Mouse (Mus musculus) limb, embryonic 14.5 days (tissue): Measurements from ENCODE around the gene Wdr82. TPM values are rescaled to one million over a fixed set of nuclear protein-coding genes. Genes with fewer than 3 reads are reported as not detected.

Source experiments
- ATAC-seq: fragments of 200-750 bp; cut with Nextera tagmentation; 2 replicates; pipeline ENCODE4 v1.8.0; 2017; ENCODE audit warnings: low read depth, moderate number of reproducible peaks, moderate TSS enrichment; ENCODE audit not compliant: low FRiP score
- DNase-seq: peaks from one replicate; pipeline ENCODE4 v3.0.0-alpha.2; 2015; ENCODE audit warnings: low spot score
- H3K27ac ChIP-seq: fragments of 300-500 bp; sonication (generic); replicated peaks from 2 replicates; pipeline ENCODE4 v1.5.1; 2014; ENCODE audit warnings: low read depth, mild to moderate bottlenecking, low read length, moderate library complexity, mixed read lengths
- H3K27me3 ChIP-seq: fragments of 300-500 bp; sonication (generic); 2 replicates; pipeline ENCODE4 v1.6.1; 2014; ENCODE audit warnings: low read length, mixed read lengths; ENCODE audit not compliant: control insufficient read depth, insufficient read depth
- H3K36me3 ChIP-seq: fragments of 300-500 bp; sonication (generic); 2 replicates; pipeline ENCODE4 v1.6.1; 2014; ENCODE audit warnings: mild to moderate bottlenecking, low read length, moderate library complexity, mixed read lengths; ENCODE audit not compliant: control insufficient read depth, insufficient read depth
- H3K4me1 ChIP-seq: fragments of 300-500 bp; sonication (generic); 2 replicates; pipeline ENCODE4 v1.6.1; 2014; ENCODE audit warnings: antibody characterized with exemption, low read length, mixed read lengths; ENCODE audit not compliant: control insufficient read depth, insufficient read depth
- H3K4me2 ChIP-seq: fragments of 300-500 bp; sonication (generic); replicated peaks from 2 replicates; pipeline ENCODE4 v1.6.1; 2014; ENCODE audit warnings: low read depth, mild to moderate bottlenecking, low read length, moderate library complexity; ENCODE audit not compliant: severe bottlenecking
- H3K4me3 ChIP-seq: fragments of 300-500 bp; sonication (generic); replicated peaks from 2 replicates; pipeline ENCODE4 v1.5.1; 2014; ENCODE audit warnings: low read length
- H3K9ac ChIP-seq: fragments of 300-500 bp; sonication (generic); 2 replicates; pipeline ENCODE4 v1.6.1; 2014; ENCODE audit warnings: mild to moderate bottlenecking, low read depth, low read length, moderate library complexity; ENCODE audit not compliant: severe bottlenecking
- H3K9me3 ChIP-seq: fragments of 300-500 bp; sonication (generic); 2 replicates; pipeline ENCODE4 v1.6.1; 2016; ENCODE audit warnings: low read length; ENCODE audit not compliant: control insufficient read depth
- POLR2A ChIP-seq: fragments of 200-500 bp; IDR thresholded peaks from 2 replicates; pipeline ENCODE4 v1.8.0; 2012; ENCODE audit warnings: inconsistent platforms, mild to moderate bottlenecking, moderate library complexity, borderline replicate concordance; ENCODE audit not compliant: insufficient read depth, insufficient read length; ENCODE audit errors: extremely low read depth
- WGBS: fragments of 180-500 bp; shearing (Covaris S2); extraction: QIAGEN DNeasy Blood & Tissue Kit; methylation state at CpG from one replicate; pipeline ENCODE4 v1.1.7; 2014; 5-methylcytosine and 5-hydroxymethylcytosine counted together
- polyA plus RNA-seq, 2 experiments: library from polyadenylated mRNA; depleted of rRNA in 1 of 2; stranded (reverse) in 1 of 2; unstranded in 1 of 2; fragments of >200 nt; fragmentation: Nextera tagmentation in 1 of 2; extraction: Ambion mirVana in 1 of 2; gene quantifications; 2 replicates each; pipeline versions ENCODE4 v1.2.1 to v1.2.3; 2012 to 2014

The Wdr82 gene
- polyA plus RNA-seq, 2 experiments, result 30.2 to 104 TPM

- peaks cover 32% of the 10 kb centered on the region for H3K36me3 ChIP-seq
- ATAC-seq, result no peak
- 86% methylated on average over 7 of the region's 7 CpGs for WGBS
- no peak overlapping the region for H3K9ac ChIP-seq
- no peaks in the 10 kb centered on the region for H3K4me1 ChIP-seq
- H3K4me3 ChIP-seq, result no peak overlapping the region
- TF ChIP-seq POLR2A, result no peak
- no peaks in the 10 kb centered on the region for H3K9me3 ChIP-seq
- H3K27me3 ChIP-seq, result no peaks in the 10 kb centered on the region
- no peak overlapping the region for H3K27ac ChIP-seq
- H3K4me2 ChIP-seq, result no peak overlapping the region
- no peak for DNase-seq
These were observed 46.2 kb downstream of the Wdr82 start for GRCm38 (mm10) chr9:106216971-106217370.

DNA sequence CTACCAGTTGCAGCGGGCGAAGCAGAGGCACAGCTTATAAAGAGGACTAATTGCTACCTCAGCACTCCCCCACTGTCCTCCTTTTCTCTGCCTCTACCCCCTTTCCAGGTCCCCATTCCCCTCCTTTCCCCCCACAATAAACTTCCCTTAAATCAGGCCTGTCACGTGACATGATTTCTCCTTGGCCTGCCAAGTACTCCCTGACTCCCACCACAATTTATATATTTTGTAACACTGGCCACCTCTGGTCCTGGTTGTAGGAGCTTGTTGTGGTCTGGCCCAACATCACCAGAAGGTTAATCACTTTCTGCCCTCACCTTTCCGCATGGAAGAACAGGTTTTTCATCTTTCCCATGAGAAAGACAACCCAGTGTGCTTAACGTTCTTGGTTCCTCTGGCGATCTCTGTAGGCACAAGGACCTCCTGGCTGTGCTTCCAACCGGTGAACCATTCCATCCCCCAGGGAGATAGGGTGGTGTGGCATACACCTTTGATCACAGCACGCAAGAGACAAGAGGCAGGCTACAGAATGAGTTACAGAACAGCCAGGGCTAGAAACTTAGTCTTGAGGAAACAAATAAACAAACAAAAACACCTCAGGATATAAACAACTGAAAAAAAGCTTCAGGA lies 50.3 kb downstream of the Wdr82 start:
- DNase-seq, result no peak
- WGBS, result 57% methylated on average over 8 of the region's 8 CpGs
- Histone ChIP-seq H3K27me3 (no peaks in the 10 kb centered on the region), H3K4me2 (no peak overlapping the region), H3K4me3 (no peak overlapping the region), H3K9me3 (no peaks in the 10 kb centered on the region), H3K4me1 (0 out of 2 replicates have a peak, but pooled peaks cover 3% of the 10 kb centered on the region), H3K36me3 (no peaks in the 10 kb centered on the region), H3K27ac (no peak overlapping the region), H3K9ac (no peak overlapping the region)
- ATAC-seq, result no peak
- TF ChIP-seq POLR2A, result no peak

DNA sequence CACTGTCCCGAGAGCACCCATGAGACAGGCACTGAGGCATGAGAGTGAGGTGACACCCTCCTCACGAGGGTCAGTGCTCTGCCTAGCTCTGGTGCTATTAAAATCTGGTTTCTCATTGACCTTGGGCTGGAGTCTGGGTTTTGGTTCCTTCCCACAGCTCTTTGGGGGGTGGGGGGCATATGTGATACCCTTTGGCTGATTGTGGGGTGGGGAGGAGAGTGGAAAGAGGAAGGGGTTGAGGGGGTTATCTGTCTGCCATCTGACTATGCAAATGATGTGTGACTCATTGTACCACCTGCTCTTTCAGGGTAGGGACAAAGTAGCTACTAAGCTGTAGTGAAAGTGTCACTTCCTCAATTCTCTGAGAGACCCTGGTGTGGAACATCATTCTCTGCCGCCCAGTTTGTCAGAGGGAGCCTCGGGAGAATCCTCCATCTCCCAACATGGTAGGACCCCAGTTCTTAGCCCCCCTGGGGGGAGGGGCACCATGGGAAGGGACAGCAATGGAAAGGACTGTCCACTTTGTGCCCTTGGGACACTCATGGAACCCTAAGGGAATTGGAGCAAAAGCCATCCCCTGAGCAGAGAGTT lies 51.6 kb downstream of the Wdr82 start, which contains the start of gene Tlr9:
Gene Tlr9, plus strand, starts transcription at position 338 of the 591 bp plus-strand sequence.
- H3K27ac ChIP-seq, result no peak within 1 kb of the TSS
- H3K4me3 ChIP-seq, result no peak within 1 kb of the TSS
- no peak within 1 kb of the TSS for H3K9ac ChIP-seq
- H3K36me3 ChIP-seq, result no peaks in the 10 kb centered on the region
- H3K9me3 ChIP-seq, result no peaks in the 10 kb centered on the region
- peaks cover 6% of the 10 kb centered on the region for H3K4me1 ChIP-seq
- H3K27me3 ChIP-seq, result no peaks in the 10 kb centered on the region
- TF ChIP-seq POLR2A, result no peak
- H3K4me2 ChIP-seq, result no peak within 1 kb of the TSS
- DNase-seq (no peak), ATAC-seq (no peak)
- WGBS, result 74% methylated on average over 4 of the region's 4 CpGs

DNA sequence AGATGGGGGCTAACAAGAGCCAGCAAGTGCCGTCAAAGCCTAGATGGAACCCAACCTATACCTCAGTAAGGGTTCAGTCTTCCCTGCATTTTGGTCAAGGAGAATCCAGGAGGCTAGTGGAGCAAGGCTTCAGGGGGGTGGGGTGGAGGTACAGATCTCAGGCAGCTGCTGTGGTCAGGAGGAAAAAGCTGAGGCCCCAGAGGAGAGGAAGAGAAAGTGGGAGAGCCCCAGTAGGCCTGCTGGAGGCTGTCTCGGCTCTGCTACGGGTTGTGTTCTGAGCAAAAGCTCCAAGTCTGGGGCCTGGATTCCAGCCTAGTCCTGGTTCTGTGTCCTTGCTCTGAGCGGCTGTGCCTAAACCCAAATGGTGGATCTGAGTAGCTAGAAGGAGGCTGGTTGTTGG lies 52.3 kb downstream of the Wdr82 start:
- WGBS, result 94% methylated on average over 4 of the region's 4 CpGs
- Histone ChIP-seq H3K9me3 (no peaks in the 10 kb centered on the region), H3K27ac (no peak overlapping the region), H3K27me3 (no peaks in the 10 kb centered on the region), H3K4me3 (no peak overlapping the region), H3K4me1 (peaks cover 6% of the 10 kb centered on the region), H3K4me2 (no peak overlapping the region), H3K9ac (no peak overlapping the region), H3K36me3 (no peaks in the 10 kb centered on the region)
- no peak for TF ChIP-seq POLR2A
- no peak for ATAC-seq
- no peak for DNase-seq

DNA sequence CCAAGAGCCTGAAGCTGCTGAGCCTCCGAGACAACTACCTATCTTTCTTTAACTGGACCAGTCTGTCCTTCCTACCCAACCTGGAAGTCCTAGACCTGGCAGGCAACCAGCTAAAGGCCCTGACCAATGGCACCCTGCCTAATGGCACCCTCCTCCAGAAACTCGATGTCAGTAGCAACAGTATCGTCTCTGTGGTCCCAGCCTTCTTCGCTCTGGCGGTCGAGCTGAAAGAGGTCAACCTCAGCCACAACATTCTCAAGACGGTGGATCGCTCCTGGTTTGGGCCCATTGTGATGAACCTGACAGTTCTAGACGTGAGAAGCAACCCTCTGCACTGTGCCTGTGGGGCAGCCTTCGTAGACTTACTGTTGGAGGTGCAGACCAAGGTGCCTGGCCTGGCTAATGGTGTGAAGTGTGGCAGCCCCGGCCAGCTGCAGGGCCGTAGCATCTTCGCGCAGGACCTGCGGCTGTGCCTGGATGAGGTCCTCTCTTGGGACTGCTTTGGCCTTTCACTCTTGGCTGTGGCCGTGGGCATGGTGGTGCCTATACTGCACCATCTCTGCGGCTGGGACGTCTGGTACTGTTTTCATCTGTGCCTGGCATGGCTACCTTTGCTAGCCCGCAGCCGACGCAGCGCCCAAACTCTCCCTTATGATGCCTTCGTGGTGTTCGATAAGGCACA lies 54.9 kb downstream of the Wdr82 start:
- peak overlapping the region; percentile 50; the same call in 1 of the 2 replicates for H3K9ac ChIP-seq
- H3K9me3 ChIP-seq, result no peaks in the 10 kb centered on the region
- H3K4me1 ChIP-seq, result peaks cover 6% of the 10 kb centered on the region
- H3K27ac ChIP-seq, result no peak overlapping the region
- no peaks in the 10 kb centered on the region for H3K36me3 ChIP-seq
- no peaks in the 10 kb centered on the region for H3K27me3 ChIP-seq
- 60% methylated on average over 24 of the region's 24 CpGs for WGBS
- H3K4me2 ChIP-seq, result peak overlapping the region; percentile 65
- no peak for TF ChIP-seq POLR2A
- no peak for DNase-seq
- peak overlapping the region; percentile 38 for H3K4me3 ChIP-seq
- ATAC-seq, result no peak
